Mouse (Mus musculus) cerebellum, adult 2 months (tissue): ENCODE data around the gene Prss42. TPM values are rescaled to one million over a fixed set of nuclear protein-coding genes. Genes with fewer than 3 reads are reported as not detected.

Experiments
- DNase-seq, 2 experiments: peaks; one replicate each; pipeline ENCODE4 v3.0.0; 2021
- H3K27ac ChIP-seq: fragments of 200-500 bp; 2 replicates; pipeline ENCODE4 v1.5.1; 2012; ENCODE audit warnings: low read length, control low read depth, inconsistent platforms; ENCODE audit not compliant: insufficient read depth
- H3K27me3 ChIP-seq: fragments of 200-500 bp; 2 replicates; pipeline ENCODE4 v1.6.1; 2012; ENCODE audit warnings: inconsistent platforms, mild to moderate bottlenecking, low read length, moderate library complexity; ENCODE audit not compliant: control insufficient read depth, insufficient read depth
- H3K4me1 ChIP-seq: fragments of 200-500 bp; 2 replicates; pipeline ENCODE4 v1.6.1; 2011; ENCODE audit warnings: low read length; ENCODE audit not compliant: control insufficient read depth, insufficient read depth
- H3K4me3 ChIP-seq: fragments of 200-500 bp; replicated peaks from 2 replicates; pipeline ENCODE3; 2011; ENCODE audit warnings: mild to moderate bottlenecking, low read depth, low read length, control low read depth; ENCODE audit not compliant: insufficient read depth
- CTCF ChIP-seq: fragments of 200-500 bp; IDR thresholded peaks from 2 replicates; pipeline ENCODE4 v1.5.1; 2011; ENCODE audit warnings: low read depth, mild to moderate bottlenecking, control low read depth, low read length, moderate library complexity, borderline replicate concordance; ENCODE audit not compliant: insufficient read depth
- POLR2A ChIP-seq: fragments of 200-500 bp; IDR thresholded peaks from 2 replicates; pipeline ENCODE4 v1.6.1; 2011; ENCODE audit warnings: low read length, control low read depth, borderline replicate concordance; ENCODE audit not compliant: insufficient read depth
- WGBS: fragments of 180-500 bp; shearing (Covaris S2); methylation state at CpG from one replicate; pipeline ENCODE4 v1.1.7; 2018; 5-methylcytosine and 5-hydroxymethylcytosine counted together
- polyA plus RNA-seq: library from polyadenylated mRNA; depleted of rRNA; stranded (reverse); fragments of >200 nt; gene quantifications from 2 replicates; pipeline ENCODE4 v1.2.3, GENCODE M21; 2012

Gene Prss42
- polyA plus RNA-seq, 1 experiment: not detected

GRCm38 (mm10) chr9:110759265-110759664 lies 38.7 kb upstream of the Prss42 start:
- DNase-seq: no peak

GRCm38 (mm10) chr9:110760886-110761285 lies 37.1 kb upstream of the Prss42 start:
- DNase-seq: no peak
- 35% methylated on average over 8 of the region's 8 CpGs for WGBS
- H3K4me3 ChIP-seq: no peak overlapping the region
- no peak overlapping the region for H3K27ac ChIP-seq
- no peaks in the 10 kb centered on the region for H3K27me3 ChIP-seq
- TF ChIP-seq POLR2A (no peak), CTCF (no peak)
- peaks cover 12% of the 10 kb centered on the region for H3K4me1 ChIP-seq

More at GRCm38 (mm10) chr9:110759265-110759664, 38.7 kb upstream of the Prss42 start:
- Histone ChIP-seq H3K4me1 (peaks cover 12% of the 10 kb centered on the region), H3K27ac (no peak overlapping the region), H3K27me3 (no peaks in the 10 kb centered on the region), H3K4me3 (no peak overlapping the region)
- TF ChIP-seq POLR2A: no peak
- peak; percentile 38; the same call in 1 of the 2 replicates for TF ChIP-seq CTCF
- 91% methylated on average over 2 of the region's 2 CpGs for WGBS

GRCm38 (mm10) chr9:110762763-110763162 lies 35.2 kb upstream of the Prss42 start:
- Histone ChIP-seq H3K27me3 (no peaks in the 10 kb centered on the region), H3K27ac (no peak overlapping the region), H3K4me1 (peaks cover 12% of the 10 kb centered on the region), H3K4me3 (no peak overlapping the region)
- WGBS: 86% methylated on average over 10 of the region's 10 CpGs
- TF ChIP-seq CTCF (no peak), POLR2A (no peak)
- DNase-seq: no peak

- 88% methylated on average over 2 of the region's 2 CpGs for WGBS
- H3K4me1 ChIP-seq: peaks cover 11% of the 10 kb centered on the region
- H3K27me3 ChIP-seq: no peaks in the 10 kb centered on the region
- no peak overlapping the region for H3K4me3 ChIP-seq
- no peak for TF ChIP-seq CTCF
- no peak for DNase-seq
- H3K27ac ChIP-seq: no peak overlapping the region
Observed at GRCm38 (mm10) chr9:110763405-110763804, 34.6 kb upstream of the Prss42 start.

GRCm38 (mm10) chr9:110772336-110772735 lies 25.6 kb upstream of the Prss42 start:
- 88% methylated on average over 10 of the region's 10 CpGs for WGBS
- Histone ChIP-seq H3K4me1 (no peaks in the 10 kb centered on the region), H3K4me3 (no peak overlapping the region), H3K27ac (no peak overlapping the region), H3K27me3 (no peaks in the 10 kb centered on the region)
- DNase-seq: no peak
- TF ChIP-seq POLR2A: no peak
- TF ChIP-seq CTCF: no peak

GRCm38 (mm10) chr9:110774403-110775268 lies 23.3 kb upstream of the Prss42 start:
- Histone ChIP-seq H3K27me3 (no peaks in the 10 kb centered on the region), H3K4me1 (no peaks in the 10 kb centered on the region), H3K27ac (no peak overlapping the region), H3K4me3 (no peak overlapping the region)
- DNase-seq: no peak
- WGBS: 52% methylated on average over 15 of the region's 15 CpGs
- TF ChIP-seq POLR2A (no peak), CTCF (no peak)

- no peak overlapping the region for H3K27ac ChIP-seq
- WGBS: 77% methylated on average over 10 of the region's 10 CpGs
- H3K4me1 ChIP-seq: no peaks in the 10 kb centered on the region
- TF ChIP-seq CTCF (no peak), POLR2A (no peak)
- DNase-seq: no peak
- H3K27me3 ChIP-seq: no peaks in the 10 kb centered on the region
- H3K4me3 ChIP-seq: no peak overlapping the region
Observed at GRCm38 (mm10) chr9:110775269-110776022, 22.5 kb upstream of the Prss42 start.
